Mouse (Mus musculus): ENCODE data around the gene Olfr1451.
"Not testable (repeated sequence)": the region's sequence is repeated elsewhere in the genome, so short reads cannot be mapped to it uniquely, and the experiment has no call there.

Gene Olfr1451

GRCm38 (mm10) chr19:12994714-12995113, at the start of gene Olfr1451:
Gene Olfr1451 (plus strand): TSS chr19:12995014.
- DNase-seq (ENCODE audit: low spot score in 2 of 2) = no peak

- DNase-seq (ENCODE audit: low spot score in 2 of 2) = no peak
Observed at GRCm38 (mm10) chr19:12949958-12950357, 44.9 kb upstream of the Olfr1451 start, which contains the start of gene Olfr1450. Gene Olfr1450 (plus strand): TSS chr19:12950258.

- not testable (repeated sequence) for DNase-seq (ENCODE audit: low spot score in 2 of 2)
Observed at GRCm38 (mm10) chr19:12970082-12970481, 24.7 kb upstream of the Olfr1451 start.

- not testable (repeated sequence) for DNase-seq (ENCODE audit: low spot score in 2 of 2)
Observed at GRCm38 (mm10) chr19:12992316-12992715, 2.5 kb upstream of the Olfr1451 start.

- no peak for DNase-seq (ENCODE audit: low spot score in 2 of 2)
Observed at GRCm38 (mm10) chr19:13028227-13028626, 33.4 kb downstream of the Olfr1451 start, which contains the start of gene Olfr1453. Gene Olfr1453 (minus strand): TSS chr19:13028327.

Data from right cerebral cortex, adult 2 months (tissue).